Mouse (Mus musculus): ENCODE data around the gene Trim71. TPM values are rescaled to one million over a fixed set of nuclear protein-coding genes. Genes with fewer than 3 reads are reported as not detected.
"Not testable (repeated sequence)": the region's sequence is repeated elsewhere in the genome, so short reads cannot be mapped to it uniquely, and the experiment has no call there.

Trim71 gene
- polyA plus RNA-seq, 1 experiment from 2014 or later = 0.30 TPM

DNA sequence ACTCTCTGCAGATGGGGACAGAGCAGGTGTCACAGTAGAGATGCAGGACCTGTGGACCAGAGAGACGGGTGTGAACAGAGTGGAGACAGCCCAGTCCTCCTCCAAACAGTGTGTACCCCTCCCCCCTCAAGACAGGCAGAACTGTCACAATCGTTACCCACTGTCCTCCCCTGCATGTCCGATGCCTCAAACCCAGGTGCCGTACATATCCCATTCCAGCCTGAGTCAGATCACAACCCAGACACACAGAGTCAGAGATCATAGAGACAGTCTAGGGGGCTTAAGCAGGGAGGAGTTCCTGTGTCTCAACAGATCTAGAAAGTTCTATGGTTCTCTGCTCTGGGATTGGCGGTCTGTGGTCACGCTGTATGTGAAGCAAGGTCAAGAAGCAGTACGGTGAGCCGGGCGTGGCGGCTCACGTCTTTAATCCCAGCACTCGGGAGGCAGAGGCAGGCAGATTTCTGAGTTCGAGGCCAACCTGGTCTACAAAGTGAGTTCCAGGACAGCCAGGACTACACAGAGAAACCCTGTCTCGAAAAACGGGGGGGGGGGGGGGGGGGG is 39.0 kb downstream of the Trim71 start:
- Histone ChIP-seq H3K27ac (ENCODE audit: low read length) (no peak overlapping the region), H3K9me3 (ENCODE audit: low read length) (no peaks in the 10 kb centered on the region), H3K4me1 (ENCODE audit: insufficient read depth, low read depth, low read length) (peaks cover 8% of the 10 kb centered on the region; the same call in 1 of the 2 replicates), H3K4me2 (replicated peaks; ENCODE audit: low read depth, low read length) (no peak overlapping the region), H3K27me3 (replicated peaks; ENCODE audit: insufficient read depth, low read length) (no peaks in the 10 kb centered on the region), H3K9ac (replicated peaks; ENCODE audit: low read depth) (no peak overlapping the region), H3K36me3 (ENCODE audit: insufficient read depth, low read length) (no peaks in the 10 kb centered on the region), H3K4me3 (ENCODE audit: low read depth, low read length) (no peak overlapping the region)
- no peak for TF ChIP-seq EP300 (IDR thresholded peaks at IDR 0.05)
- TF ChIP-seq CTCF (IDR thresholded peaks at IDR 0.05) = no peak
- DNase-seq (ENCODE audit: low spot score) (no peak), ATAC-seq (no peak)
- 91% methylated on average over 12 of the region's 15 CpGs for WGBS

DNA sequence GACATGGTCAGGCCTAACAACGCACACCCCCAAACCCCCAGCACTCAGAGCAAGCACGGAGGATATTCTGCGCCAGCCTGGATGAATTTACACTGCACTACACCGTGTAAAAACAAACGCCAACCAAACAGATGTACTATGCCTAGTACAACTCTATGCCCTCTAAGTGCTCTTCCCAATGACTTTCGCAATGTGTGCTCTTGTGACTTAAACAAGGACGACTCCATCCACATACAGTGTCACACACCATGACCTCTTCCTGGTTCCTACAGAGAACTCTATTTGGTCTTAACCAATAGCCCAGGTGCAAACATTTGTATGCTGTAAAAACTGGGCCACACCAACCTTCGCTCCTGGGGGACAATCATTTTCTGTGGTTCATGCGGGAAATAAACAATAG is 41.7 kb downstream of the Trim71 start:
- Histone ChIP-seq H3K9me3 (ENCODE audit: low read length) (no peaks in the 10 kb centered on the region), H3K27ac (ENCODE audit: low read length) (no peak overlapping the region), H3K27me3 (replicated peaks; ENCODE audit: insufficient read depth, low read length) (no peaks in the 10 kb centered on the region), H3K9ac (replicated peaks; ENCODE audit: low read depth) (no peak overlapping the region), H3K4me3 (ENCODE audit: low read depth, low read length) (no peak overlapping the region), H3K4me2 (replicated peaks; ENCODE audit: low read depth, low read length) (no peak overlapping the region), H3K4me1 (ENCODE audit: insufficient read depth, low read depth, low read length) (peaks cover 8% of the 10 kb centered on the region; the same call in 1 of the 2 replicates), H3K36me3 (ENCODE audit: insufficient read depth, low read length) (no peaks in the 10 kb centered on the region)
- peak; percentile 69 for ATAC-seq
- TF ChIP-seq CTCF (IDR thresholded peaks at IDR 0.05) (no peak), EP300 (IDR thresholded peaks at IDR 0.05) (no peak)
- DNase-seq (ENCODE audit: low spot score) = peak; percentile 53
- 64% methylated on average over 9 of the region's 9 CpGs for WGBS

DNA sequence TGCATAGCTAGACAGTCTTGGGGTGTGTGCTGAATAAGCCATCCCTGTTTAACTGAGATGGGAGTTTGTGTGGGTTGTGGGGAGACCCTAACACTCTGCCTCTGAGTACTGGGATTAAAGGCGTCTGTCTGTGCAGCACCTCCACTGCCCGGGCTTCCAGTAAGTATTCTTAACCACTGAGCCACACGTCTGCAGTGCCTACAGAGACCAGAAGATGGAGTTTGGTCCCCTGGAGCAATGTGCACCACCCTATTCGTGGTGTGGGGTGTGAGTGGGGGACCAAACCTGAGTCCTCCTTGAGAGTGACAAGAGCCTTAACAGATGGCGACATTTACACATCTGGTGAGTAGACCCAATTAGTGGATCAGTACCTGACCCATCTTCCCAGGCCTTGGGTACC is 42.1 kb downstream of the Trim71 start:
- DNase-seq (ENCODE audit: low spot score) (no peak), ATAC-seq (no peak; the same call in 1 of the 2 replicates)
- Histone ChIP-seq H3K4me3 (ENCODE audit: low read depth, low read length) (no peak overlapping the region), H3K27me3 (replicated peaks; ENCODE audit: insufficient read depth, low read length) (no peaks in the 10 kb centered on the region), H3K4me1 (ENCODE audit: insufficient read depth, low read depth, low read length) (peaks cover 7% of the 10 kb centered on the region; the same call in 1 of the 2 replicates), H3K9ac (replicated peaks; ENCODE audit: low read depth) (no peak overlapping the region), H3K27ac (ENCODE audit: low read length) (no peak overlapping the region), H3K4me2 (replicated peaks; ENCODE audit: low read depth, low read length) (no peak overlapping the region), H3K36me3 (ENCODE audit: insufficient read depth, low read length) (no peaks in the 10 kb centered on the region), H3K9me3 (ENCODE audit: low read length) (no peaks in the 10 kb centered on the region)
- 53% methylated on average over 5 of the region's 5 CpGs for WGBS
- TF ChIP-seq EP300 (IDR thresholded peaks at IDR 0.05) = no peak
- peak; percentile 62 for TF ChIP-seq CTCF (IDR thresholded peaks at IDR 0.05)

DNA sequence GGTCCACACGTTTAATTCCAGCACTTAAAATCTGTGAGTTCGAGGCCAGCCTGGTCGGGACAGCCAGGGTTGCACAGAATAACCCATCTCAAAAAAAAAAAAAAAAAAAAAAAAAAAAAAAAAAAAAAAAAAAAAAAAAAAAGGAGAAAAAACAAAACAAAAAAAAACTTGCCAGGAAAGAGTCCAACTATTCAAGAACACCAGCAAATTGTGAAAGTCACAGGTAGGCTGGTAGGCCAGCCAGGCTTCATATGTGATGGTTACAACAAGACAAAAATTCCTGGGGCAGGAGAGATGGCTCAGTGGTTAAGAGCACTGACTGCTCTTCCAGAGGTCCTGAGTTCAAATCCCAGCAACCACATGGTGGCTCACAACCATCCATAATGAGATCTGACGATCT is 43.6 kb downstream of the Trim71 start:
- H3K4me2 ChIP-seq (replicated peaks; ENCODE audit: low read depth, low read length); H3K9me3 ChIP-seq (ENCODE audit: low read length); H3K9ac ChIP-seq (replicated peaks; ENCODE audit: low read depth); ATAC-seq; H3K36me3 ChIP-seq (ENCODE audit: insufficient read depth, low read length); DNase-seq (ENCODE audit: low spot score); H3K4me3 ChIP-seq (ENCODE audit: low read depth, low read length); H3K27me3 ChIP-seq (replicated peaks; ENCODE audit: insufficient read depth, low read length); H3K4me1 ChIP-seq (ENCODE audit: insufficient read depth, low read depth, low read length); H3K27ac ChIP-seq (ENCODE audit: low read length): not testable (repeated sequence)
- 50% methylated on average over 4 of the region's 4 CpGs for WGBS

- no peaks in the 10 kb centered on the region for H3K36me3 ChIP-seq (ENCODE audit: insufficient read depth, low read length)
- no peak for DNase-seq (ENCODE audit: low spot score)
- no peaks in the 10 kb centered on the region; the same call in 1 of the 2 replicates for H3K9me3 ChIP-seq (ENCODE audit: low read length)
- no peak for ATAC-seq
- H3K4me3 ChIP-seq (ENCODE audit: low read depth, low read length) = no peak overlapping the region
- no peak overlapping the region for H3K27ac ChIP-seq (ENCODE audit: low read length)
- no peak overlapping the region for H3K4me2 ChIP-seq (replicated peaks; ENCODE audit: low read depth, low read length)
- H3K9ac ChIP-seq (replicated peaks; ENCODE audit: low read depth) = no peak overlapping the region
- H3K27me3 ChIP-seq (replicated peaks; ENCODE audit: insufficient read depth, low read length) = no peaks in the 10 kb centered on the region
- TF ChIP-seq EP300 (IDR thresholded peaks at IDR 0.05) (no peak), CTCF (IDR thresholded peaks at IDR 0.05) (peak; percentile 68)
- no peaks in the 10 kb centered on the region; the same call in 1 of the 2 replicates for H3K4me1 ChIP-seq (ENCODE audit: insufficient read depth, low read depth, low read length)
- 59% methylated on average over 9 of the region's 9 CpGs for WGBS
Measured at GRCm38 (mm10) chr9:114518812-114519477, 45.2 kb downstream of the Trim71 start.

- TF ChIP-seq CTCF (IDR thresholded peaks at IDR 0.05) (no peak), EP300 (IDR thresholded peaks at IDR 0.05) (no peak)
- Histone ChIP-seq H3K36me3 (ENCODE audit: insufficient read depth, low read length) (no peaks in the 10 kb centered on the region), H3K9me3 (ENCODE audit: low read length) (peaks cover 6% of the 10 kb centered on the region; the same call in 1 of the 2 replicates), H3K27me3 (replicated peaks; ENCODE audit: insufficient read depth, low read length) (no peaks in the 10 kb centered on the region), H3K9ac (replicated peaks; ENCODE audit: low read depth) (no peak overlapping the region), H3K27ac (ENCODE audit: low read length) (no peak overlapping the region), H3K4me3 (ENCODE audit: low read depth, low read length) (no peak overlapping the region), H3K4me2 (replicated peaks; ENCODE audit: low read depth, low read length) (no peak overlapping the region), H3K4me1 (ENCODE audit: insufficient read depth, low read depth, low read length) (no peaks in the 10 kb centered on the region; the same call in 1 of the 2 replicates)
- no peak for DNase-seq (ENCODE audit: low spot score)
- 76% methylated on average over 13 of the region's 13 CpGs for WGBS
- ATAC-seq = no peak
Measured at GRCm38 (mm10) chr9:114517924-114518497, 46.2 kb downstream of the Trim71 start.

Measured in lung, postnatal 0 days (tissue).